9 mouse cellular contexts compared by ENCODE assay signal in genomic region chr11:72136231-72136982, GRCm38 (mm10). TPM values are rescaled to one million over a fixed set of nuclear protein-coding genes. Genes with fewer than 3 reads are reported as not detected.
A peak's percentile ranks its signal among the peaks of the same experiment; 100 is the strongest.
DNase-seq lines count a peak whose midpoint lies in the region; ATAC-seq and TF ChIP-seq lines count a peak whose summit lies in the region.
"Had no signal": no experiment of that assay in that cellular context is flagged by ENCODE, and none has a peak within 500 bp of the region (broad histone marks: within the 10 kb centered on the region; RNA-seq: fewer than 3 reads in every experiment).

No protein-coding gene starts in this region.

- 57% methylated on average over 11 of the region's 11 CpGs for WGBS in cerebellum, adult 2 months
- WGBS in lung, adult 2 months, result 62% methylated on average over 11 of the region's 11 CpGs
- 30% methylated on average over 11 of the region's 11 CpGs for WGBS in lung, embryonic 16.5 days
- WGBS in stomach, postnatal 0 days, result 48% methylated on average over 11 of the region's 11 CpGs

- no peaks in the 10 kb centered on the region for H3K9me3 ChIP-seq in lung, embryonic 16.5 days (ENCODE audit: control insufficient read depth, low read length)
- H3K9me3 ChIP-seq in stomach, postnatal 0 days (ENCODE audit: control insufficient read depth, low read length), result no peaks in the 10 kb centered on the region

- peaks cover 21% of the 10 kb centered on the region for H3K4me1 ChIP-seq in cerebellum, adult 2 months (ENCODE audit: control insufficient read depth, insufficient read depth, low read length)
- H3K4me1 ChIP-seq in lung, adult 2 months (ENCODE audit: control insufficient read depth, insufficient read depth, low read length), result peaks cover 26% of the 10 kb centered on the region
- H3K4me1 ChIP-seq in lung, embryonic 16.5 days (replicated peaks; ENCODE audit: control insufficient read depth, insufficient read depth, low read length), result peaks cover 28% of the 10 kb centered on the region
- peaks cover 10% of the 10 kb centered on the region for H3K4me1 ChIP-seq in stomach, postnatal 0 days (replicated peaks; ENCODE audit: control insufficient read depth, insufficient read depth)

- no peaks in the 10 kb centered on the region for H3K36me3 ChIP-seq in lung, embryonic 16.5 days (ENCODE audit: control insufficient read depth, insufficient read depth, low read length)
- H3K36me3 ChIP-seq in stomach, postnatal 0 days (ENCODE audit: control insufficient read depth, insufficient read depth, low read length), result no peaks in the 10 kb centered on the region

- no peak for TF ChIP-seq CTCF in cerebellum, adult 2 months (IDR thresholded peaks at IDR 0.05; ENCODE audit: borderline replicate concordance, insufficient read depth, low read depth, low read length)
- no peak for TF ChIP-seq CTCF in lung, adult 2 months (IDR thresholded peaks at IDR 0.05; ENCODE audit: insufficient read depth, low read length)
- no peak for TF ChIP-seq CTCF in stomach, postnatal 0 days (IDR thresholded peaks at IDR 0.05; ENCODE audit: low read depth)

- no peak for DNase-seq in cerebellum, adult 2 months
- DNase-seq in cerebellum, adult 11 months, result no peak
- DNase-seq in lung, adult 18-20 months, result peak; percentile 66 to 79
- no peak for DNase-seq in lung, adult 2 months
- peak; percentile 48 for DNase-seq in stomach, postnatal 0 days (ENCODE audit: low spot score)
- DNase-seq in right cerebral cortex, postnatal 25 days, result no peak

- no peaks in the 10 kb centered on the region for H3K27me3 ChIP-seq in cerebellum, adult 2 months (ENCODE audit: control insufficient read depth, insufficient read depth, low read length)
- peaks cover 21% of the 10 kb centered on the region for H3K27me3 ChIP-seq in lung, embryonic 16.5 days (ENCODE audit: control insufficient read depth, insufficient read depth, low read depth, low read length)
- H3K27me3 ChIP-seq in stomach, postnatal 0 days (ENCODE audit: control insufficient read depth, insufficient read depth, low read length), result no peaks in the 10 kb centered on the region

- peak overlapping the region; percentile 71 for H3K9ac ChIP-seq in lung, embryonic 16.5 days (ENCODE audit: low read length)
- peak overlapping the region; percentile 78; the same call in 1 of the 2 replicates for H3K9ac ChIP-seq in stomach, postnatal 0 days (ENCODE audit: low read length)

- TF ChIP-seq EP300 in stomach, postnatal 0 days (optimal IDR thresholded peaks at IDR 0.05), result no peak

- no peak for TF ChIP-seq POLR2A in cerebellum, adult 2 months (IDR thresholded peaks at IDR 0.05; ENCODE audit: borderline replicate concordance, insufficient read depth, low read length)
- TF ChIP-seq POLR2A in lung, adult 2 months (IDR thresholded peaks at IDR 0.05; ENCODE audit: borderline replicate concordance, extremely low read depth, low read depth, low read length), result no peak

- H3K4me2 ChIP-seq in lung, embryonic 16.5 days (ENCODE audit: low read depth, low read length), result peak overlapping the region; percentile 90
- peak overlapping the region; percentile 96 for H3K4me2 ChIP-seq in stomach, postnatal 0 days (replicated peaks; ENCODE audit: low read depth)

- H3K27ac ChIP-seq in cerebellum, adult 2 months (ENCODE audit: insufficient read depth, low read length), result peak overlapping the region; percentile 79
- H3K27ac ChIP-seq in lung, embryonic 16.5 days (ENCODE audit: low read length), result peak overlapping the region; percentile 26; the same call in 1 of the 2 replicates
- H3K27ac ChIP-seq in stomach, postnatal 0 days (replicated peaks), result peak overlapping the region; percentile 56

- ATAC-seq in lung, embryonic 16.5 days (ENCODE audit: low read depth), result peak; percentile 43
- peak; percentile 51 for ATAC-seq in stomach, postnatal 0 days (ENCODE audit: low FRiP score, low TSS enrichment)
- ATAC-seq in erythroid progenitor cell, adult 5-6 weeks (replicated peaks; ENCODE audit: low FRiP score, poor library complexity, severe bottlenecking), result no peak

- peak overlapping the region; percentile 69 for H3K4me3 ChIP-seq in cerebellum, adult 2 months (replicated peaks; ENCODE audit: insufficient read depth, low read depth, low read length)
- H3K4me3 ChIP-seq in lung, adult 2 months (replicated peaks; ENCODE audit: extremely low read depth, low read depth, low read length), result no peak overlapping the region
- H3K4me3 ChIP-seq in lung, embryonic 16.5 days (ENCODE audit: low read length), result peak overlapping the region; percentile 58
- H3K4me3 ChIP-seq in stomach, postnatal 0 days (ENCODE audit: low read depth, low read length), result peak overlapping the region; percentile 57

RNA-seq across cellular contexts. Expression of gene Pitpnm3, which starts 0.8 kb away (rescaled TPM):
- 55.9 and 62.9 TPM in 2 replicates for polyA plus RNA-seq in cerebellum, adult 2 months (2012; rRNA removed)
- polyA plus RNA-seq in lung, adult 2 months (2012; rRNA removed), result 26.9 and 30.0 TPM in 2 replicates
- polyA plus RNA-seq in lung, embryonic 16.5 days (2015; fragmentation: Nextera tagmentation; extraction: Ambion mirVana), result 2.3 and 2.9 TPM in 2 replicates
- polyA plus RNA-seq in stomach, postnatal 0 days (2015; fragmentation: Nextera tagmentation; extraction: Ambion mirVana), result 1.2 and 1.3 TPM in 2 replicates
- not detected in 2 replicates for total RNA-seq in erythroid progenitor cell, adult 5-6 weeks (2015; ENCODE audit: low replicate concordance)
- not detected in 2 replicates for total RNA-seq in erythroid progenitor cell, adult 5-6 weeks (2017; ENCODE audit: low replicate concordance)
- total RNA-seq: hematopoietic stem cell, adult 5-6 weeks had no signal

Comparison
In these comparisons a context has a peak if more than half of its experiments do, and no peak if none do; other contexts are left out.
1. DNase-seq: peak in lung, adult 18-20 months (2 of 2) and stomach, postnatal 0 days (single experiment); none in cerebellum, adult 2 months (0 of 2), cerebellum, adult 11 months (single experiment), lung, adult 2 months (single experiment) and right cerebral cortex, postnatal 25 days (single experiment).
2. H3K27ac ChIP-seq: peak in every context shown above with its lines; median percentile 79 in cerebellum, adult 2 months; 56 in stomach, postnatal 0 days; 26 in lung, embryonic 16.5 days.